Mouse (Mus musculus): Measurements from ENCODE around the gene Duox2. TPM values are rescaled to one million over a fixed set of nuclear protein-coding genes. Genes with fewer than 3 reads are reported as not detected.

Gene Duox2
- polyA plus RNA-seq, 1 experiment from 2014 or later, result 0.08 TPM

DNA sequence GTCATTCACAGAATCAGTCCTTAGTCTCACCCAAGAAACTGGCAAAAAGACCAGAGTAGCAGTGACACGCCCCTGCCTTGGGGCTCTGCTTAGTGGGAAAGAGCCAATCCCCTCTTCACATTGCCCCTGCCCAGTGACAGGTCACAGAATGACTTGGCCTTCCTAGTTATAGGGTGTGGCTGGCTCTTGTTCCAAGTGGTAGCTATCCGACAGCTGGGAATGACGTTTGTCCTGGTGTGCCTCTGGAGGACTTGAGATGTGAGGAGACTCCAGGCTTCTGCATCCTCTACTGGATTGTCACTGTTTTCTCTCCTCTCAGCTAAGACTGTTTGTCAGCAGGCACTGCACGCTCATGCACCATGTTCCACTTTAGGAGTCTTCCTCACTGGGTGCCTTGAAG lies 19.1 kb upstream of the Duox2 start:
- no peak overlapping the region for H3K4me3 ChIP-seq
- H3K9ac ChIP-seq, result no peak overlapping the region
- peaks cover 4% of the 10 kb centered on the region; the same call in 1 of the 2 replicates for H3K4me1 ChIP-seq
- WGBS, result 72% methylated on average over 4 of the region's 4 CpGs
- peaks cover 31% of the 10 kb centered on the region for H3K27me3 ChIP-seq
- no peaks in the 10 kb centered on the region for H3K36me3 ChIP-seq
- no peak overlapping the region for H3K27ac ChIP-seq
- H3K4me2 ChIP-seq (replicated peaks), result no peak overlapping the region
- no peaks in the 10 kb centered on the region for H3K9me3 ChIP-seq
- ATAC-seq (ENCODE audit: insufficient number of reproducible peaks, insufficient read depth, low FRiP score, low TSS enrichment), result no peak

DNA sequence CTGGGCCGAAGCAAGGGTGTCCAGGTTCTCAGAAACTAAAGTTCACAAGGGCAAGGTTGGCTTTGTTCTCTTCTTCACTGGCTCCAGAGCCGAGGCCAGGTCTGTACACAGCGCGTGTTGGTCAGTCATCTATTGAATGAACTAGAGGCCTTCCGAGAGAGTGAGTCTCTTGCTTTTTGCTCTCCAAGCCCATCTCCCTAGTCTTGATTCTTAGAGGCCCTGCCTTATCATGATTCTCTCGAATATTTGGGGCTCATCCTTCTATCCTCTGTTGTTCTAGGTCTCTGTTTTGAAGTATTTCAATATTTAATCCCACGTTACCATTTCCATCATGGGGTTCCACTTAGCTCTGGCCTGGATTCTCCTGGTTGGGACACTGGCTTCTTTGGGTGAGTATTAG lies 17.1 kb upstream of the Duox2 start, which contains the start of gene Duox1:
TSS of gene Duox1 (plus strand) at position 301 of the 400 bp plus-strand sequence.
- Histone ChIP-seq H3K4me3 (no peak within 1 kb of the TSS), H3K27ac (no peak within 1 kb of the TSS), H3K4me2 (replicated peaks) (no peak within 1 kb of the TSS), H3K4me1 (peaks cover 4% of the 10 kb centered on the region; the same call in 1 of the 2 replicates), H3K9ac (no peak within 1 kb of the TSS), H3K9me3 (no peaks in the 10 kb centered on the region), H3K36me3 (no peaks in the 10 kb centered on the region), H3K27me3 (peaks cover 46% of the 10 kb centered on the region)
- WGBS, result 91% methylated on average over 7 of the region's 7 CpGs
- no peak for ATAC-seq (ENCODE audit: insufficient number of reproducible peaks, insufficient read depth, low FRiP score, low TSS enrichment)

DNA sequence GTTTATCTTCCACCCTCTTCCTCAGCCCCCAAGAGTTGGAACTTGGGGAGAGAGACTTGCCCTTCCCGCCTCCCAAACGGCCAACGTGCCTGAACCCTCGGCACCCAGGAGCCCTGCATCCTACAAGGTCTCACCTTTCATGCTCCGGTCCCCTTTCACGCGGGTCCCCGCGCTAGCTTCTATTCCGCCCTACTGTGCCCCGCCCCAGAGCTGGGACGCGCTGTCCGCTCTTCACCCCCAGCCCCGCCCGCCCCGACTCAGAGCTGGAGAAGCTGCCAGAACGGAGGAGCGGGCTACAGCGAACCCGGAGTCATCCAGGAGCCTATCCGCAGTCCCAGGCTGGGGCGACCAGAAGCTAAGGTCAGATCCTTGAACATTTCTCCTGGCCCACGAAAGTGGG lies 15.3 kb upstream of the Duox2 start, which contains the start of gene Duoxa1:
TSS of gene Duoxa1 (minus strand) at position 195 of the 400 bp plus-strand sequence.
- peak within 1 kb of the TSS; percentile 19; the same call in 1 of the 2 replicates for H3K9ac ChIP-seq
- no peak within 1 kb of the TSS for H3K27ac ChIP-seq
- no peaks in the 10 kb centered on the region for H3K9me3 ChIP-seq
- peaks cover 53% of the 10 kb centered on the region for H3K27me3 ChIP-seq
- H3K36me3 ChIP-seq, result no peaks in the 10 kb centered on the region
- peak within 1 kb of the TSS; percentile 53 for H3K4me2 ChIP-seq (replicated peaks)
- WGBS, result 2% methylated on average over 24 of the region's 24 CpGs
- no peak; the same call in 1 of the 2 replicates for ATAC-seq (ENCODE audit: insufficient number of reproducible peaks, insufficient read depth, low FRiP score, low TSS enrichment)
- H3K4me1 ChIP-seq, result peaks cover 4% of the 10 kb centered on the region; the same call in 1 of the 2 replicates
- H3K4me3 ChIP-seq, result peak within 1 kb of the TSS; percentile 22

DNA sequence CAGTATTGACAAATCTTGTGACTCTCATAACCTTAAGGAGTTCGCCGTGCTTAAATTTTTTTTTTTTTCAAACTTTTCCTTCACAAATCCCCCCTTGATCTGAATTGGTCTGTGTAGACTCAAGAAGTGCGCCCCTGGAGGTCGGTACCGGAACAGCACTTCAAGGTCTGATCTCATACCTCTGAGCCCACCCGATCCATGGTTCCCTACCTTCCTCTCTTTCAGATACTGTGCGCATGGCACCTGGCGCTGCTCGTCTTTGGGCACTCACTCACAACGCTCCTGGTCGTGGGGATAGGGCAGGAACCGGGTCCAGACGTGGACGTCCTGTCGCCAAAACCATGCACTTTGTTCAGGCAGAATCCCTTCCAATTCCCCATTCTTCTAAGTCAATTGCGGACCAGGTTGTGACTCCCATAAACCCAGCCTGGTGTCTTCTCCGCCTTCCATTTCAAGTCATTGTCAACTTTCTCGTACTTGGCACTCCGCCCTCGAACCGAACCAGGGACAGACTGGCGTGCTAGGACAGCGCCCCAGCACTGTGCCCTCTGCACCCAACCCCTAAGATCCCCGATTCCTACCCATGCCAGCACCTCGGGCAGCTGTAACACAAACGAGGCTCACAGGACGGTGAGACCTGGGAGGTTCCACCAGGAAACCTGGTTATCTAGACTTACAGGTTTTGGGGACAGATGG lies 14.6 kb upstream of the Duox2 start:
- no peak overlapping the region for H3K27ac ChIP-seq
- no peaks in the 10 kb centered on the region for H3K36me3 ChIP-seq
- H3K9me3 ChIP-seq, result no peaks in the 10 kb centered on the region
- WGBS, result 3% methylated on average over 27 of the region's 27 CpGs
- H3K4me2 ChIP-seq (replicated peaks), result peak overlapping the region; percentile 53
- H3K4me1 ChIP-seq, result peaks cover 4% of the 10 kb centered on the region; the same call in 1 of the 2 replicates
- H3K9ac ChIP-seq, result no peak overlapping the region
- ATAC-seq (ENCODE audit: insufficient number of reproducible peaks, insufficient read depth, low FRiP score, low TSS enrichment), result no peak
- peaks cover 54% of the 10 kb centered on the region for H3K27me3 ChIP-seq
- no peak overlapping the region for H3K4me3 ChIP-seq

DNA sequence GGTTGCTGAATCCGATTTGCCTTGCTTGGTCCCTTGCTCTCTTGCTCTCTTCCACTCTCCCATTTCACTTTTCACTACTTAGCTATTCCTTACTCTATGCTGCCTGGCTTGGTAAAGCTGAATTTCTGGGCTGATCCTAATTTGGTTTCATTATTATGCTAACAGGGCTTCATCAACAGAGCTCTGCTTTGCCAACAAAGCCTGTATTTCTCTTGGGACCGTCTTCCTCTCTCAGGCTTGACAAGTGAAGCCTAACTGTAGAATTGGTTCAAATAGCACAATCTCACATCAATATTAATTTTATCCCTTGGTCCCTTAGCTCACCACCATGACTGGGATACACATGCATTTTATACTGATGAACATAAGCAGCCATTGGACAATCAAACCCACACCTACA lies 13.3 kb upstream of the Duox2 start:
- H3K4me2 ChIP-seq (replicated peaks), result no peak overlapping the region
- peaks cover 66% of the 10 kb centered on the region for H3K27me3 ChIP-seq
- no peak for ATAC-seq (ENCODE audit: insufficient number of reproducible peaks, insufficient read depth, low FRiP score, low TSS enrichment)

DNA sequence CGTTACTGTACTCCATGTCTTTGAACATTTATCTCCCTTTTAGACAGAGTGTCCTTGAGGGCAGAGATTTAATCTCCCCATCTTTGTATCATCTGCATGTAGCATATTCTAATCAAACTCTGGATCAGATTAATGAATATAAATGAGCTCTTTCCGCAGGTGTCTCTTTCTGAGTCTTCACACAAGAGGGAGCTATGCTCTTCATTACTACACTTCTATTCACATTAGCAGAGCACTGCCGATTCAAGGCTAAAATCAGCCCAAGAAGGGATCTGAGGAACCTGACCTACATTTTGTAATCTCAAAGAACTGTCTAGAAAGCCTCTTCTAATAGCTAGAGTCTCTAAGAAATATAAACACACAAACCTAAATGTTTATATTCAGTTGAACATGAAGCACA lies 11.4 kb upstream of the Duox2 start:
- 50% methylated on average over 3 of the region's 3 CpGs for WGBS

More for the DNA sequence above, 13.3 kb upstream of the Duox2 start:
- H3K4me1 ChIP-seq, result peaks cover 4% of the 10 kb centered on the region; the same call in 1 of the 2 replicates
- 54% methylated on average over 2 of the region's 2 CpGs for WGBS
- H3K36me3 ChIP-seq, result no peaks in the 10 kb centered on the region
- H3K9me3 ChIP-seq, result no peaks in the 10 kb centered on the region
- H3K27ac ChIP-seq, result no peak overlapping the region
- no peak overlapping the region for H3K4me3 ChIP-seq
- no peak overlapping the region for H3K9ac ChIP-seq

DNA sequence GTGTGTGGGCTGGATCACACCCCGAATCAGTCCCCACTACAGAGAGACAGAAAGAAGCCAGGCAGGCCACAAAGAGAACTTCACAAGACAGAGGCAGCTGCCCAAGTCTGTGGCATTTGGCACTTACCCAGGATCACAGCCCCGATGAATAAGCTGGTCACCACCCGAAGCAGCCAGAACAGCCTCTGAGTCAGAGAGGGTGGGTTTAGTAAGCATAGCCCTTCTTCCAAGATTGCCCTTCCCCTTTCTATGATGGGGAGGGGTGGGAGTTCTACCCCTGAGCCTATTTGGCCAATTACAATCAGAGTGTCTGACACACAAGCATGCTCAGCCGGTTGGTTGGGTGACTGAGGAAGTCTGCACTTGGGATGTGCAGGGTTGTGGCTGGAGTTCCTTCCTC lies 7.9 kb upstream of the Duox2 start:
- Histone ChIP-seq H3K4me1 (peaks cover 7% of the 10 kb centered on the region), H3K9ac (no peak overlapping the region), H3K27ac (no peak overlapping the region), H3K36me3 (no peaks in the 10 kb centered on the region), H3K4me2 (replicated peaks) (no peak overlapping the region), H3K9me3 (no peaks in the 10 kb centered on the region), H3K27me3 (peaks cover 76% of the 10 kb centered on the region), H3K4me3 (no peak overlapping the region)
- ATAC-seq (ENCODE audit: insufficient number of reproducible peaks, insufficient read depth, low FRiP score, low TSS enrichment), result no peak
- 66% methylated on average over 4 of the region's 4 CpGs for WGBS

More for the DNA sequence above, 11.4 kb upstream of the Duox2 start:
- Histone ChIP-seq H3K9me3 (no peaks in the 10 kb centered on the region), H3K9ac (no peak overlapping the region), H3K27ac (no peak overlapping the region), H3K4me3 (no peak overlapping the region), H3K4me1 (peaks cover 4% of the 10 kb centered on the region; the same call in 1 of the 2 replicates), H3K4me2 (replicated peaks) (no peak overlapping the region), H3K36me3 (no peaks in the 10 kb centered on the region), H3K27me3 (peaks cover 74% of the 10 kb centered on the region)
- ATAC-seq (ENCODE audit: insufficient number of reproducible peaks, insufficient read depth, low FRiP score, low TSS enrichment), result no peak

DNA sequence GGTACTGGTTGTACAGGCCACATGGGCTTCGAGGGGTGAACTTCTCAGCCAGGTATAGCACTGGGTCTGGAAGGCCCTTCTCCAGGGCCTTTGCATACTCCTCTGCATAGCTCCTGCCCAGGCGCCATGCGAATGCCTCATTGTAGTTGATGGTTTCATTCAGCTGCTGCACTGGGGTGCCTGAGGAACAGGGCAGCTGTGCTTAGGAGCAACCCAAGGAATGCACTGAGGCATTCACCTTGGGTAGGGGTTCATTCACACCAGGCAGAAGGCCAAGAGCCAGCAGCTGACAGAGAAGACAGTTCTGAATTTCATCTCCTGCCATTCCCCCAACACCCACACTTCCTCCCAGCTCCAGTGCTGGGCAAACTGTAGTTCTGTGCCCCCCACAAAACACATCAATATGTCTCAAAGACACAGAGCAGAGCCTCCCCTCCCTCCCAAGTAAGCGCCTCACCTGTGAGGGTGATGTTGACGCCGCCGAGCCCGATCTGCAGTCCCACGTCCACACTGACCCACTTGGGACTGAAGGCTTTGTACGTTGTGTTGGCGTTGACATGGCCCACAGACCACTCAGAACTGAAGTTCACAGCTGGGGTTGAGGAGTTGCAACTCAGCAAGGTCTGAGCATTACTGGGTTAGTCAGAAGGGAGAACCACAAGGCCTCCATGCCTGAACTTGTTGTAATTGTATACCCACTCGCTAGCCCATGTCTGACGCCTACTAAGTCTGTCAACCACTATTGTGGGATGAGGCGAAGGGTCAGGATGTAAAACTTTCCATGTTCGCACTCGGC lies 7.0 kb upstream of the Duox2 start:
- H3K27ac ChIP-seq, result no peak overlapping the region
- peaks cover 10% of the 10 kb centered on the region for H3K4me1 ChIP-seq
- no peak overlapping the region for H3K4me2 ChIP-seq (replicated peaks)
- peaks cover 78% of the 10 kb centered on the region for H3K27me3 ChIP-seq
- H3K9me3 ChIP-seq, result no peaks in the 10 kb centered on the region
- no peaks in the 10 kb centered on the region for H3K36me3 ChIP-seq
- WGBS, result 82% methylated on average over 16 of the region's 16 CpGs
- no peak for ATAC-seq (ENCODE audit: insufficient number of reproducible peaks, insufficient read depth, low FRiP score, low TSS enrichment)
- no peak overlapping the region for H3K4me3 ChIP-seq
- H3K9ac ChIP-seq, result no peak overlapping the region

DNA sequence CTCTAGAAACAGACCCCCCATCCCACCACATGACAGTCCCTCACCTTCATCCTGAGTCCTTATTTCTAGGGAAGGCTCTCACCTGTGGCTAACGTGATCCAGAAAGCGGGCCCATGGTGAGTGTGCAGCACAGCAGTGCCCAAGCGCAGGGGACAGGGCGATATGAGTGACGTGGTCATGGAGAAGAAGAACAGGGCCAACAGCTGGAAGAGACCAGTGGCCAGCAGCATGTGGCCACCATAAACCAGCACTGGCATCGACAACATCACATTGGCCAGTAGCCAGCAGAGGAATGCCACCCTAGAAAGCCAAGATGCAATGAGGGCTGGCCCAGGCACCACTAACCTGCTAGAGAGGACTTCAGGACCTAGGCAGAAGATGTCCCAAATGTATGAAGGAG lies 6.3 kb upstream of the Duox2 start:
- Histone ChIP-seq H3K27me3 (peaks cover 85% of the 10 kb centered on the region), H3K9me3 (no peaks in the 10 kb centered on the region), H3K9ac (no peak overlapping the region), H3K4me2 (replicated peaks) (no peak overlapping the region), H3K4me1 (peaks cover 10% of the 10 kb centered on the region), H3K36me3 (no peaks in the 10 kb centered on the region), H3K4me3 (no peak overlapping the region), H3K27ac (no peak overlapping the region)
- no peak for ATAC-seq (ENCODE audit: insufficient number of reproducible peaks, insufficient read depth, low FRiP score, low TSS enrichment)
- WGBS, result 85% methylated on average over 6 of the region's 6 CpGs

DNA sequence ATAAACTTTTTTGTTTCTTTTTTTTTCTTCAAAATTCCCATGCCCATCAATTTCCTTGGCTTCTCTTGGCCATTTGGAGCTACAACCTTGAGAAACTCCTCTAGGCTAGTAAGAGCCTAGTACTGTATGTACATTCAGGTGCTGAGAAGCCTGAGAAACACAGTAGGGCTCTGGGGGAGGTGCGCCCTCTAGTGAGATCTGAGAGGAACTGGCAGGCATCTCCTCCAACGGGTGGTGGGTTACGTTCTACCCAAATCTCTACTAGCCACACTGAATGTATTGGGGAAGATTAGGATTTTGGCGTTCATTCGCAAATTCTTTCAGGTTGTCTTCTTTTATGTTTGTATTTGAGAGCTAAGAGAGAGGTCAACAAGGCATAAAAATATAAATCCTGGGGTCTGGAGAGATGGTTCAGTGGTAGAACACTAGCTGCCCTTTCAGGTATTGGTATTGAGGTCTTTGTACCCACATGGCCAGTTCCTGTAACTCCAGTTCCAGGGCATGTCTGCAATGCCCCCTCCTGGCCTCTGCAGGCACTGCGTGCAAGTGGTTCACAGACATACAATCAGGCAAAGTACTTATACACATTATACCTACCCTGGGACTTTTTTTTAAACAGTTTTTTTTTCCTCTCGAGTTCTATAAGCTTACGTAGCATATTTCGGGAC lies 4.5 kb upstream of the Duox2 start:
- H3K4me1 ChIP-seq, result peaks cover 20% of the 10 kb centered on the region
- H3K9me3 ChIP-seq, result no peaks in the 10 kb centered on the region
- no peak overlapping the region for H3K4me3 ChIP-seq
- WGBS, result 11% methylated on average over 9 of the region's 9 CpGs
- H3K4me2 ChIP-seq (replicated peaks), result no peak overlapping the region
- ATAC-seq (ENCODE audit: insufficient number of reproducible peaks, insufficient read depth, low FRiP score, low TSS enrichment), result no peak; the same call in 1 of the 2 replicates
- no peaks in the 10 kb centered on the region for H3K36me3 ChIP-seq
- H3K27me3 ChIP-seq, result peaks cover 96% of the 10 kb centered on the region
- H3K27ac ChIP-seq, result no peak overlapping the region
- H3K9ac ChIP-seq, result no peak overlapping the region

DNA sequence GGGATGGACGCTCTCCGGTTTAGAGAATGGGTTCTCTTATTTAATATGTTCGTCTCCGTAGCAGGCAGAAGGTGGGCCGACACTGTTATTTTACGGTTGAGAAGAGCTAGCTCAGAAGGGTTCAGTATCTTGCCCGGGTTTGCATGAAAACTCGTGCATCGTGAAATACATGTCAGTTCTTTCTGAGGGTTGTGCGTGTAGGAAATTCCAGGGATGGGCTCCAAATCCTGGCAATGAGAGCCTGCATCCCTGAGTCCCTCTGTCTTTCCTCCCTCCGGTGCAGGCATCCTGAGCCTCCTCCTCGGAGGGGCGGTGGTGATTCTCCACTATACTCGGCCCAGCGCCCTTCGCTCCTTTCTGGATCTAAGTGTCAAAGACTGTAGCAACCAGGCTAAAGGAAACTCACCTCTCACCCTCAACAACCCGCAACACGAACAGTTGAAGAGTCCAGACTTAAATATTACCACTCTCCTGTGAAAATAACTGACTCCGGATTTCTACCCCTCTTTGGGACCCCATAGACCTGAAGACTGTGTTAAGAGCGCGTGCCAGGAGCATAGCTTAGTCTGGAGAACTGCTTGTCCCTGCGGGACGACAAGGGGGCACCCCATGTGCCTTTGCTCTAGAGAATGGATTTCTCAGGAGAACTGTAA lies 3.8 kb upstream of the Duox2 start:
- 8% methylated on average over 23 of the region's 23 CpGs for WGBS

More for the DNA sequence above, 3.8 kb upstream of the Duox2 start:
- Histone ChIP-seq H3K36me3 (no peaks in the 10 kb centered on the region), H3K27ac (no peak overlapping the region), H3K27me3 (peaks cover 97% of the 10 kb centered on the region), H3K4me2 (replicated peaks) (peak overlapping the region; percentile 63), H3K4me1 (peaks cover 26% of the 10 kb centered on the region), H3K9me3 (no peaks in the 10 kb centered on the region), H3K4me3 (peak overlapping the region; percentile 34), H3K9ac (no peak overlapping the region)
- ATAC-seq (ENCODE audit: insufficient number of reproducible peaks, insufficient read depth, low FRiP score, low TSS enrichment), result no peak
